Mouse (Mus musculus) forebrain, embryonic 13.5 days (tissue): ENCODE data around the gene Dll4. TPM values are rescaled to one million over a fixed set of nuclear protein-coding genes. Genes with fewer than 3 reads are reported as not detected.

Source experiments
- ATAC-seq: fragments of 200-750 bp; cut with Nextera tagmentation; 2 replicates; pipeline ENCODE4 v1.8.0; 2017
- H3K27ac ChIP-seq: fragments of 300-500 bp; sonication (generic); 2 replicates; pipeline ENCODE4 v1.5.1; 2015; ENCODE audit warnings: inconsistent platforms, mild to moderate bottlenecking, moderate library complexity
- H3K27me3 ChIP-seq: fragments of 300-500 bp; sonication (generic); 2 replicates; pipeline ENCODE4 v1.6.1; 2015; ENCODE audit warnings: mild to moderate bottlenecking, inconsistent platforms
- H3K36me3 ChIP-seq: fragments of 300-500 bp; sonication (generic); 2 replicates; pipeline ENCODE4 v1.6.1; 2015; ENCODE audit warnings: mild to moderate bottlenecking, inconsistent platforms; ENCODE audit not compliant: poor library complexity, severe bottlenecking
- H3K4me1 ChIP-seq: fragments of 300-500 bp; sonication (generic); 2 replicates; pipeline ENCODE4 v1.6.1; 2015; ENCODE audit warnings: inconsistent platforms
- H3K4me2 ChIP-seq: fragments of 300-500 bp; sonication (generic); 2 replicates; pipeline ENCODE4 v1.6.1; 2015; ENCODE audit warnings: inconsistent platforms, mild to moderate bottlenecking, moderate library complexity
- H3K4me3 ChIP-seq: fragments of 300-500 bp; sonication (generic); 2 replicates; pipeline ENCODE4 v1.5.1; 2015; ENCODE audit warnings: mild to moderate bottlenecking, inconsistent platforms
- H3K9ac ChIP-seq: fragments of 300-500 bp; sonication (generic); 2 replicates; pipeline ENCODE4 v1.6.1; 2015; ENCODE audit warnings: mild to moderate bottlenecking, inconsistent platforms
- H3K9me3 ChIP-seq: fragments of 300-500 bp; sonication (generic); replicated peaks from 2 replicates; pipeline ENCODE4 v1.6.1; 2016; ENCODE audit warnings: inconsistent platforms
- WGBS: fragments of 180-500 bp; shearing (Covaris S2); methylation state at CpG from one replicate; pipeline ENCODE4 v1.1.7; 2015; 5-methylcytosine and 5-hydroxymethylcytosine counted together
- polyA plus RNA-seq: library from polyadenylated mRNA; unstranded; fragments of >200 nt; fragmentation: Nextera tagmentation; extraction: Ambion mirVana; gene quantifications from 2 replicates; pipeline ENCODE4 v1.2.1, GENCODE M21; 2015

Gene Dll4
- polyA plus RNA-seq: 3.9 and 4.0 TPM in 2 replicates

GRCm38 (mm10) chr2:119325568-119326143 lies at the start of gene Dll4:
Gene Dll4 (plus strand): TSS chr2:119325784.
- no peak within 1 kb of the TSS for H3K27ac ChIP-seq
- no peaks in the 10 kb centered on the region; the same call in 1 of the 2 replicates for H3K9me3 ChIP-seq
- H3K9ac ChIP-seq: peak within 1 kb of the TSS; percentile 62
- H3K4me3 ChIP-seq: peak within 1 kb of the TSS; percentile 42
- 1% methylated on average over 32 of the region's 33 CpGs for WGBS
- peaks cover 85% of the 10 kb centered on the region for H3K4me1 ChIP-seq
- H3K27me3 ChIP-seq: peaks cover 99% of the 10 kb centered on the region
- H3K36me3 ChIP-seq: no peaks in the 10 kb centered on the region
- no peak for ATAC-seq
- peak within 1 kb of the TSS; percentile 77 for H3K4me2 ChIP-seq

DNA sequence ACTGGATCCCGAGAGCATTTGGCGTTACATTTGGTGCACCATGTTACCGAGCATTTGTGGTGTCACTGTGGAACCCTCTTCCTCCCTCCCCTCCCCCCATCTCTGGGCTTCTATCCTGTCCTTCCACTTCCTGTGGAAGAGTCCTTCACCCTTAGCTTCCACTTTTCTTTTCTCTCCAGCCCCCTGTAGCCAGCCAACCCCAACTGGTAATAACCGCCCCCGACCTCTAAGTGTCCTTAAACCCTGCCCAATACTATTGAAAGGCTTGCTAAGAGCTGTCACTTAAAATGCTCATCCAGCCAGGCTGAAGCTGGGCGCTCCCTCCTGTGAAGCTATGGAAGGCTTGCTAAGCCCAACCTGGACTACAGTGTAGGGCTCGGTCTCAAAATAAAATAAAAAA lies 48.7 kb upstream of the Dll4 start:
- H3K4me1 ChIP-seq: no peaks in the 10 kb centered on the region
- no peaks in the 10 kb centered on the region for H3K9me3 ChIP-seq
- H3K36me3 ChIP-seq: no peaks in the 10 kb centered on the region
- H3K9ac ChIP-seq: no peak overlapping the region
- no peak for ATAC-seq
- no peak overlapping the region for H3K27ac ChIP-seq
- H3K27me3 ChIP-seq: peaks cover 5% of the 10 kb centered on the region; the same call in 1 of the 2 replicates
- H3K4me2 ChIP-seq: no peak overlapping the region
- WGBS: 86% methylated on average over 7 of the region's 7 CpGs
- H3K4me3 ChIP-seq: no peak overlapping the region

- Histone ChIP-seq H3K4me3 (no peak overlapping the region), H3K9me3 (no peaks in the 10 kb centered on the region), H3K4me2 (no peak overlapping the region), H3K4me1 (no peaks in the 10 kb centered on the region), H3K27me3 (peaks cover 5% of the 10 kb centered on the region; the same call in 1 of the 2 replicates), H3K27ac (no peak overlapping the region), H3K36me3 (no peaks in the 10 kb centered on the region), H3K9ac (no peak overlapping the region)
- no peak for ATAC-seq
- WGBS: 86% methylated on average over 23 of the region's 23 CpGs
Measured at GRCm38 (mm10) chr2:119277810-119278209, 47.8 kb upstream of the Dll4 start.

DNA sequence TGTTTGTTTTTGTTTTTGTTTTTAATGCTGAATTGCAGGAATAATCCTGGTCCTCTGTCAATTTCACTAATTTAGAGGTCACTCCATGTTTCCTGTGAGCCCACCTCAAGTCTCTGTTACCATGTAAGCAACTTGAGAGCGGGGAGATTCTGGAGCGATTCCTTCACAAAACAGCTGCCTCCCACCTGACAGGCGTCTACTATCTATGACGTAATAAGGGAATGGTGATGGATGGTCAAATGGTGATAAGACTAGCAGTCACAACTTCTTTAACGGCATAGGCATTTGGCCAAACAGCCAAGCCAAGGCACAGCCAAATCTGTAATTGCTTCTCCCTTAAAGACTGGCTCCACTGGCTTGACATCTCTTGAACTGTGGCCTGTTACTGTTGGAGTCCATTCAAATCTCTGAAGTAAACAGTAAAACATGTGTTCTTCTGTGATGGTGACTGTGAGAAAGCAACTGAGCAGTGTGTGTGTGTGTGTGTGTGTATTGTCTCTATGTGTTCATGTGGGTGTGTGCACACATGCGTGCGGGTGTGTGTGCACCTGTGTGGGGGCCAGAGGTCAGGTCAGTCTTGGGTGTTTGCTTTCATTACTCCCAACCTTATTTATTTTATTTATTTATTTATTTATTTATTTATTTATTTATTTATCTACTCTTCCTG lies 43.6 kb upstream of the Dll4 start:
- H3K4me3 ChIP-seq: no peak overlapping the region

GRCm38 (mm10) chr2:119287372-119287771 lies 38.2 kb upstream of the Dll4 start:
- H3K4me2 ChIP-seq: no peak overlapping the region
- no peak for ATAC-seq
- H3K27me3 ChIP-seq: no peaks in the 10 kb centered on the region
- no peak overlapping the region for H3K4me3 ChIP-seq
- WGBS: 91% methylated on average over 5 of the region's 5 CpGs
- H3K4me1 ChIP-seq: peaks cover 22% of the 10 kb centered on the region
- no peak overlapping the region for H3K9ac ChIP-seq
- no peaks in the 10 kb centered on the region for H3K9me3 ChIP-seq
- H3K36me3 ChIP-seq: peaks cover 24% of the 10 kb centered on the region
- H3K27ac ChIP-seq: no peak overlapping the region

More for the DNA sequence above, 43.6 kb upstream of the Dll4 start:
- no peaks in the 10 kb centered on the region for H3K36me3 ChIP-seq
- no peak overlapping the region for H3K4me2 ChIP-seq
- no peak for ATAC-seq
- H3K27me3 ChIP-seq: no peaks in the 10 kb centered on the region
- H3K9me3 ChIP-seq: no peaks in the 10 kb centered on the region
- H3K27ac ChIP-seq: no peak overlapping the region
- H3K9ac ChIP-seq: no peak overlapping the region
- no peaks in the 10 kb centered on the region for H3K4me1 ChIP-seq
- 94% methylated on average over 7 of the region's 7 CpGs for WGBS

- WGBS: under 1% methylated on average over 31 of the region's 31 CpGs
- Histone ChIP-seq H3K27me3 (no peaks in the 10 kb centered on the region), H3K27ac (peak within 1 kb of the TSS; percentile 65; the same call in 1 of the 2 replicates), H3K4me3 (peak within 1 kb of the TSS; percentile 62), H3K36me3 (peaks cover 34% of the 10 kb centered on the region), H3K9me3 (no peaks in the 10 kb centered on the region), H3K4me1 (peaks cover 22% of the 10 kb centered on the region), H3K4me2 (peak within 1 kb of the TSS; percentile 85), H3K9ac (peak within 1 kb of the TSS; percentile 77)
- peak; percentile 97 for ATAC-seq
Measured at GRCm38 (mm10) chr2:119288270-119288882, 37.2 kb upstream of the Dll4 start, which contains the start of gene Vps18. Gene Vps18 (plus strand): TSS chr2:119288740.

DNA sequence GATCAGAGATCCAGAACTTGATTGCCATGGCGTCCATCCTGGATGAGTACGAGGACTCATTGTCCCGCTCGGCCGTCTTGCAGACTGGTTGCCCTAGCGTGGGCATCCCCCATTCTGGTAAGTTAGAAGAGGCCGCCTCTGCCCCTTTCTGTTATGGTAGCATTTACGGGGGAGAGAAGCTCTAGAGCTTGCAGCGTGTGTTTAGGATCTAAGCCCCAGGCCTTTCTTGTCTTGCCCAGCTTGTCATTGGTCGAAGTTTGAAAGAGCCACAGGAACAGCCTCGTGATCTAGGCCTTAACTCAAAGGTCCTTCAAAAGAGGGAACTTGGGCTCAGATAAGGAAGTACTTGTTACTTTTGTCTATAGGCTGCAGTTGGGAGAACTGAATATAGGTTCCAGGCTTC lies 36.6 kb upstream of the Dll4 start:
- Histone ChIP-seq H3K27ac (no peak overlapping the region), H3K27me3 (no peaks in the 10 kb centered on the region), H3K36me3 (peaks cover 41% of the 10 kb centered on the region), H3K4me2 (peak overlapping the region; percentile 85), H3K9ac (peak overlapping the region; percentile 77), H3K4me1 (peaks cover 22% of the 10 kb centered on the region), H3K4me3 (peak overlapping the region; percentile 62), H3K9me3 (no peaks in the 10 kb centered on the region)
- WGBS: 2% methylated on average over 11 of the region's 11 CpGs
- peak; percentile 17; the same call in 1 of the 2 replicates for ATAC-seq

DNA sequence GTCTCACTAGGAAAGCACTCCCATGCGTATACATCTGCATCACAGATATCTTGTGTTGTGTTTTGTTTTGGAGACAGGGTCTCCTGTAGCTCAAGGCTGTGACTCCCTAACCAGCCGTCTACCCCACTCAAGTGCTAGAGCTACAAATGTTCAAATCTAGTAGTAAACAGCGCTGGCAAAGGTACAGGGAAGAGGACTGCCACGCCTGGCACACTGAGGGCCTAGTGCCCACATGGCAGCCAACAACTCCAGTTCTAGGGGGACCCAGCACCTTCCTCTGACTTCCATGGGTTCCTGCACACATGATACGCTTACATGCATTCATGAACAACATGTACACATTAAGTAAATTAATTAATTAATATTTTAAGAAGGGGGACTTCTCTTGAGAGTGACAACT lies 33.3 kb upstream of the Dll4 start:
- Histone ChIP-seq H3K36me3 (peaks cover 67% of the 10 kb centered on the region), H3K4me2 (no peak overlapping the region), H3K4me3 (no peak overlapping the region), H3K27ac (no peak overlapping the region), H3K4me1 (peaks cover 22% of the 10 kb centered on the region), H3K9me3 (no peaks in the 10 kb centered on the region), H3K27me3 (no peaks in the 10 kb centered on the region), H3K9ac (no peak overlapping the region)
- WGBS: 96% methylated on average over 5 of the region's 5 CpGs
- ATAC-seq: no peak

- Histone ChIP-seq H3K27ac (no peak overlapping the region), H3K4me1 (peaks cover 19% of the 10 kb centered on the region), H3K9ac (no peak overlapping the region), H3K27me3 (no peaks in the 10 kb centered on the region), H3K4me2 (no peak overlapping the region), H3K9me3 (no peaks in the 10 kb centered on the region), H3K36me3 (peaks cover 73% of the 10 kb centered on the region), H3K4me3 (no peak overlapping the region)
- 94% methylated on average over 17 of the region's 17 CpGs for WGBS
- ATAC-seq: no peak
Measured at GRCm38 (mm10) chr2:119292852-119293251, 32.7 kb upstream of the Dll4 start.

GRCm38 (mm10) chr2:119293311-119293710 lies 32.3 kb upstream of the Dll4 start:
- WGBS: 95% methylated on average over 17 of the region's 17 CpGs
- H3K4me2 ChIP-seq: no peak overlapping the region
- no peak overlapping the region for H3K9ac ChIP-seq
- no peak for ATAC-seq
- H3K9me3 ChIP-seq: no peaks in the 10 kb centered on the region
- peaks cover 78% of the 10 kb centered on the region for H3K36me3 ChIP-seq
- no peaks in the 10 kb centered on the region for H3K27me3 ChIP-seq
- H3K27ac ChIP-seq: no peak overlapping the region
- H3K4me1 ChIP-seq: peaks cover 15% of the 10 kb centered on the region
- H3K4me3 ChIP-seq: no peak overlapping the region

DNA sequence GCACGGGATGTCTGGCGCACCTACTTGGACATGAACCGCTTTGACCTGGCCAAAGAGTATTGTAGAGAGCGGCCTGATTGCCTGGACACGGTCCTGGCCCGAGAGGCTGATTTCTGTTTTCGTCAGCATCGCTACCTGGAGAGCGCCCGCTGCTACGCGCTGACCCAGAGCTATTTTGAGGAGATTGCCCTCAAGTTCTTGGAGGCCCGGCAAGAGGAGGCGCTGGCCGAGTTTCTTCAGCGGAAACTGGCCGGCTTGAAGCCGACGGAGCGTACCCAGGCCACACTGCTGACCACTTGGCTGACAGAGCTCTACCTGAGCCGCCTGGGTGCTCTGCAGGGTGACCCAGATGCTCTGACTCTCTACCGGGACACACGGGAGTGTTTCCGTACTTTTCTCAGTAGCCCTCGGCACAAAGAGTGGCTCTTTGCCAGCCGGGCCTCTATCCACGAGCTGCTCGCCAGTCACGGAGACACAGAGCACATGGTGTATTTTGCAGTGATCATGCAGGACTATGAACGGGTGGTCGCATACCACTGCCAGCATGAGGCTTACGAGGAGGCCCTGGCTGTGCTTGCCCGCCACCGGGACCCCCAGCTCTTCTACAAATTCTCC lies 31.7 kb upstream of the Dll4 start:
- Histone ChIP-seq H3K4me3 (no peak overlapping the region), H3K4me2 (no peak overlapping the region), H3K27me3 (no peaks in the 10 kb centered on the region), H3K4me1 (peaks cover 15% of the 10 kb centered on the region), H3K27ac (no peak overlapping the region), H3K9ac (no peak overlapping the region), H3K9me3 (no peaks in the 10 kb centered on the region), H3K36me3 (peaks cover 83% of the 10 kb centered on the region)
- no peak for ATAC-seq
- WGBS: 93% methylated on average over 34 of the region's 34 CpGs

- no peaks in the 10 kb centered on the region for H3K27me3 ChIP-seq
- WGBS: 95% methylated on average over 18 of the region's 18 CpGs
- peaks cover 11% of the 10 kb centered on the region for H3K4me1 ChIP-seq
- peaks cover 89% of the 10 kb centered on the region for H3K36me3 ChIP-seq
- H3K9ac ChIP-seq: no peak overlapping the region
- no peak overlapping the region for H3K4me3 ChIP-seq
- no peak overlapping the region for H3K4me2 ChIP-seq
- no peak for ATAC-seq
- no peaks in the 10 kb centered on the region for H3K9me3 ChIP-seq
- H3K27ac ChIP-seq: no peak overlapping the region
Measured at GRCm38 (mm10) chr2:119294411-119294810, 31.2 kb upstream of the Dll4 start.
